Comparison of ENCODE assay signal across 9 mouse cellular contexts in the genomic region with DNA sequence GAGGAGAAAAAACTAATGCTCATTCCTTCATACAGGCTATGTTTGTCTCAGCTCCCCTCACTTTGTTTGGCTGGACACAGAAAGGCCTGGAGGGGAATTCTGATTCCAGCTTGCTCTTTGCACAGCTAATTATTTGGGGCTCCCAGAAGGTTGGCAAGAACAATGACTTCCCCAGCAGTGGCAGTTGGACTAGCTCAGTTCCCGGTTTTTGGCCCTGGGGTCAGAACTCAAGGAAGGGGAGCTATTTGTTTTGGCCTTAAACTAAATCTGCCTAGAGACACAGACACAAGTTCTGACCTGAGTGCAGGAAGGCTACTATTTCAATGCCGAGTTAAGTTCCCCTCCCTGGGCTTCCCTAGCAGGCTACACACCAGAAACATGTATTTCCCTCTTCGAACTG.
DNase-seq lines count a peak whose midpoint lies in the region; ATAC-seq lines count a peak whose summit lies in the region.
"Had no signal": no experiment of that assay in that cellular context is flagged by ENCODE, and none has a peak within 500 bp of the region (broad histone marks: within the 10 kb centered on the region; RNA-seq: fewer than 3 reads in every experiment).

No protein-coding gene starts in this region.

- no peaks in the 10 kb centered on the region for H3K36me3 ChIP-seq in limb, embryonic 11.5 days (ENCODE audit: control insufficient read depth, insufficient read depth, low read length)
- H3K36me3 ChIP-seq in limb, embryonic 10.5 days, result no peaks in the 10 kb centered on the region
- H3K36me3 ChIP-seq in embryonic facial prominence, embryonic 11.5 days (replicated peaks; ENCODE audit: control insufficient read depth, insufficient read depth, low read depth, low read length), result no peaks in the 10 kb centered on the region
- H3K36me3 ChIP-seq: neural tube, embryonic 13.5 days had no signal

- H3K27me3 ChIP-seq in limb, embryonic 11.5 days (ENCODE audit: control insufficient read depth, insufficient read depth, low read length), result no peaks in the 10 kb centered on the region
- no peaks in the 10 kb centered on the region for H3K27me3 ChIP-seq in limb, embryonic 10.5 days (ENCODE audit: low read depth, poor library complexity, severe bottlenecking)
- H3K27me3 ChIP-seq in embryonic facial prominence, embryonic 11.5 days (ENCODE audit: control insufficient read depth, insufficient read depth, low read length), result no peaks in the 10 kb centered on the region
- H3K27me3 ChIP-seq: neural tube, embryonic 13.5 days had no signal

- intact Hi-C loops in heart, postnatal 25 days (cut with DNase I), result no loop called here

- no peak overlapping the region for H3K27ac ChIP-seq in limb, embryonic 11.5 days (replicated peaks; ENCODE audit: low read depth, low read length)
- H3K27ac ChIP-seq in limb, embryonic 10.5 days, result no peak overlapping the region
- H3K27ac ChIP-seq in embryonic facial prominence, embryonic 11.5 days (replicated peaks; ENCODE audit: low read depth, low read length), result no peak overlapping the region
- H3K27ac ChIP-seq: left cerebral cortex, adult 2 months; neural tube, embryonic 13.5 days had no signal

- ATAC-seq in limb, embryonic 11.5 days (ENCODE audit: insufficient number of reproducible peaks, low FRiP score, low TSS enrichment, low read depth), result no peak
- ATAC-seq in embryonic facial prominence, embryonic 11.5 days (replicated peaks; ENCODE audit: insufficient number of reproducible peaks, low FRiP score, low TSS enrichment, low read depth), result no peak

- no peak overlapping the region for H3K4me2 ChIP-seq in limb, embryonic 11.5 days (ENCODE audit: low read depth, severe bottlenecking)
- no peak overlapping the region for H3K4me2 ChIP-seq in embryonic facial prominence, embryonic 11.5 days (ENCODE audit: low read depth, low read length)
- H3K4me2 ChIP-seq: neural tube, embryonic 13.5 days had no signal

- peak; percentile 21 for DNase-seq in limb, embryonic 11.5 days (ENCODE audit: low spot score)
- no peak for DNase-seq in limb, embryonic 10.5 days (ENCODE audit: low spot score)
- DNase-seq in embryonic facial prominence, embryonic 11.5 days (ENCODE audit: low spot score), result peak; percentile 32
- DNase-seq in heart, postnatal 25 days (ENCODE audit: low spot score), result peak; percentile 6
- peak; percentile 57 for DNase-seq in kidney, postnatal 14 days
- DNase-seq in B cell, adult 2 months, result no peak
- no peak for DNase-seq in adrenal gland, adult 18-20 months (ENCODE audit: low spot score in 2 of 2)

- H3K9ac ChIP-seq in limb, embryonic 11.5 days (ENCODE audit: low read length), result no peak overlapping the region
- no peak overlapping the region for H3K9ac ChIP-seq in embryonic facial prominence, embryonic 11.5 days (replicated peaks; ENCODE audit: low read length)
- H3K9ac ChIP-seq: neural tube, embryonic 13.5 days had no signal

- 56% methylated on average over 3 of the region's 3 CpGs for WGBS in limb, embryonic 11.5 days
- WGBS in limb, embryonic 10.5 days, result 60% methylated on average over 3 of the region's 3 CpGs
- 23% methylated on average over 3 of the region's 3 CpGs for WGBS in embryonic facial prominence, embryonic 11.5 days

- no peaks in the 10 kb centered on the region for H3K4me1 ChIP-seq in limb, embryonic 11.5 days (ENCODE audit: control insufficient read depth, insufficient read depth, low read length)
- H3K4me1 ChIP-seq in limb, embryonic 10.5 days, result 0 out of 2 replicates have a peak, but pooled peaks cover 3% of the 10 kb centered on the region
- no peaks in the 10 kb centered on the region for H3K4me1 ChIP-seq in embryonic facial prominence, embryonic 11.5 days (ENCODE audit: control insufficient read depth, insufficient read depth, low read length)
- H3K4me1 ChIP-seq: neural tube, embryonic 13.5 days had no signal

- no peak overlapping the region for H3K4me3 ChIP-seq in limb, embryonic 11.5 days (ENCODE audit: low read depth, low read length)
- no peak overlapping the region for H3K4me3 ChIP-seq in limb, embryonic 10.5 days
- H3K4me3 ChIP-seq in embryonic facial prominence, embryonic 11.5 days (ENCODE audit: low read depth, low read length), result no peak overlapping the region
- H3K4me3 ChIP-seq: left cerebral cortex, adult 2 months; neural tube, embryonic 13.5 days had no signal

- no peaks in the 10 kb centered on the region for H3K9me3 ChIP-seq in limb, embryonic 11.5 days (ENCODE audit: control insufficient read depth, low read length)
- no peaks in the 10 kb centered on the region for H3K9me3 ChIP-seq in limb, embryonic 10.5 days (replicated peaks)
- no peaks in the 10 kb centered on the region for H3K9me3 ChIP-seq in embryonic facial prominence, embryonic 11.5 days (replicated peaks; ENCODE audit: control insufficient read depth, low read length)
- H3K9me3 ChIP-seq: neural tube, embryonic 13.5 days had no signal

Comparison
In these comparisons a context has a peak if more than half of its experiments do, and no peak if none do; other contexts are left out.
1. DNase-seq: peak in limb, embryonic 11.5 days (single experiment), embryonic facial prominence, embryonic 11.5 days (single experiment), heart, postnatal 25 days (single experiment) and kidney, postnatal 14 days (single experiment); none in limb, embryonic 10.5 days (single experiment), B cell, adult 2 months (0 of 2) and adrenal gland, adult 18-20 months (0 of 2).